Mouse (Mus musculus) testis, postnatal 10 days (tissue): ENCODE results near the gene Cd2bp2.
A peak's percentile ranks its signal among the peaks of the same experiment; 100 is the strongest.

Experiments used
- DNase-seq: peaks from one replicate; pipeline ENCODE4 v3.0.0; 2021; ENCODE audit warnings: low spot score

The Cd2bp2 gene

DNA sequence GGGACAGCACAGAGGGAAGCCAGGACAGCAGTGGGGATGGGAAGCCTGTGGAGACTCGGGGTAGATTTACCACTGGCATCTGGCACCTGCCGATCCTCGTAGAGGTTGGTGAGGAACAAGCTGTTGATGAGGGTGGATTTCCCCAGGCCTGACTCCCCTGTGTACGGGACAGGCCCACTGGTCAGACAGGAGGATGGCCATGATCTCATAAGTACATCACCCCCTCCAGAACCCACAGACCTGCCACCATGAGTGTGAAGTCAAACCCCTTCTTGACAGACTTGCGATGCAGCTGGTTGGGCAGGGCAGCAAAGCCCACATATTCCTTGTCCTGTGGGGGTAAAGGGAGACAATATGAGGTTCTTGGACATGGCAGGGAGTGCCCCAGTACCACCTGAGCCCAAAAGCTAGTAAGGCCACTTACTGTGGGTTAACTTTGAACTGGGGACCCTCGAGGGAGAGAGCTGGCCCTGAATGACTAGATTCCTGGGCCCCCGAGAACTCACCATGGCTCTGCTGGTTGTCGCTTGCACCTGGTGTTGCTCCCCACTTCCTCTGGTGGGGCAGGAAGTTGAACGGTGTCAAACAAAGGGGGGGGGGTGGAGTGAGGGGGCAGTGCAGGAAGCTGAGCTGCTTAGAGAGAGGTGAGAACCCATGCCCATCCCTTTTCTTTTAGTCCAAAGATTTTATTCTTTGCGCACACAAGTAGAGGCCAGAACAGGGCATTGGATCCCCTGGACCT lies 22.2 kb upstream of the Cd2bp2 start:
- no peak for DNase-seq

GRCm38 (mm10) chr7:127217475-127217874 lies 21.6 kb upstream of the Cd2bp2 start:
- no peak for DNase-seq

- no peak for DNase-seq
Observed at GRCm38 (mm10) chr7:127216307-127216706, 20.5 kb upstream of the Cd2bp2 start.

DNA sequence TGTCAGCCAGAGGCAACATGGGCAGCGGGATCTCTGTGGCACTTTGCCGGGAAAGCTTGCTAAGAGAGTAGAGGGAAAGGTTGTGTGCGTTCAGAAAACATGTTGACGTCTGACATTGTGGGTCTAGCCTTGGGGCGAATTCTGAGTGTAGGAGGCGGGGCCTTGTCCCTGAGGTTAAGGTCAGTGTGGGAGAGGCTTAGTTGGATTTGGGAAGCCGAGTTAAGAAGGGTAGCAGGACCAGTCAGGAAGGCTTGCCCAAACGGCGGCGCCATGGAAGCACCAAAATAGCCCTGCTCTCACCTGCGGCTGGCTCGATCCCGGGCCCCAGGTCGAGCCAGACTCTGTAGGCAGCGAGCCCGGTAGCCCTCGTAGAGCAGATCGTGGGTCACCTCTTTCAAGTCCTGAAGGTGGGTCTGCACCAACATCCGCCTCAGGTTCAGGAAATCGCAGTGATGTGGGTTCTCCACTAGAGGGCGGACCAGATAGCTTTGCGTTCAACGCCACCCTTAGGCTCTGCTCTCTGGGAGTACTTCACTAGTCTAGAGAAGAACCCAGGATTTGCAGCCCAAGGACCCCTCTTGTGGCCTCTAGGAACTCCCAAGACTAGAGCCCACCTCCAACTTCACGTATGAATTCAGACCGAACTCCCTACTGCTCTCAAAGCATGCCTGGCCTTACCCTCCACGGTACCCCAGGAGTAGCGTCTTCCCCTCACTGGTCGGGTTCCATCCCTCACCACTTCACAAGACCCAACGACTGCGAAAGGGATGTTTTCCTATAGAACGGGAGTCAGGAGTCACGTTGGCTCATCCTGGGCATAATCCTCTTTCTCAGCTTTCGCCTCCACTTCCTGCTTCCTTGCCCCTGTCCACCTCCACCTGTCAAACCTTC lies 19.4 kb upstream of the Cd2bp2 start:
- DNase-seq = peak; percentile 64

DNA sequence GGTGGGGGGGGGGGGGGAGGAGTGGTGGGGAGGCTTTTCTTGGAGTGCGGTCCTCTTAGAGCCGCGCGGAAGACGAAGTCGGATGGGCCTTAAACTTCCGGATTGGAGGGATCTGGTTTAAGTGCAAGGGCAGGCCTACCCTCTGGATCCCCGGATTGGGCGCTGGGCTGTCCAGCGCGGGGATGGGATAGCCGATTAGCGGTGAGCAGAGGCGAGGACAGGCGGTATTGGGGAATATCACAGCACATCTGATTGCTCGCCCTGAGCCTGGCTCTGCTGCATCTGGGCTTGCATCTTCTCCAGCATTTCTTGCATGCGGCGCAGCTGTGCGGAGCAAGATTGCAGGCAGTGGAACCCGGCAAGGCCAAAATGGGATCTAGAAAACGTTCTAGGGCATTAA lies 18.7 kb upstream of the Cd2bp2 start:
- no peak for DNase-seq

GRCm38 (mm10) chr7:127213930-127214329 lies 18.1 kb upstream of the Cd2bp2 start:
- no peak for DNase-seq

GRCm38 (mm10) chr7:127213485-127213884 lies 17.6 kb upstream of the Cd2bp2 start:
- peak; percentile 56 for DNase-seq

GRCm38 (mm10) chr7:127212432-127213250 lies 16.8 kb upstream of the Cd2bp2 start:
- DNase-seq = peak; percentile 60

DNA sequence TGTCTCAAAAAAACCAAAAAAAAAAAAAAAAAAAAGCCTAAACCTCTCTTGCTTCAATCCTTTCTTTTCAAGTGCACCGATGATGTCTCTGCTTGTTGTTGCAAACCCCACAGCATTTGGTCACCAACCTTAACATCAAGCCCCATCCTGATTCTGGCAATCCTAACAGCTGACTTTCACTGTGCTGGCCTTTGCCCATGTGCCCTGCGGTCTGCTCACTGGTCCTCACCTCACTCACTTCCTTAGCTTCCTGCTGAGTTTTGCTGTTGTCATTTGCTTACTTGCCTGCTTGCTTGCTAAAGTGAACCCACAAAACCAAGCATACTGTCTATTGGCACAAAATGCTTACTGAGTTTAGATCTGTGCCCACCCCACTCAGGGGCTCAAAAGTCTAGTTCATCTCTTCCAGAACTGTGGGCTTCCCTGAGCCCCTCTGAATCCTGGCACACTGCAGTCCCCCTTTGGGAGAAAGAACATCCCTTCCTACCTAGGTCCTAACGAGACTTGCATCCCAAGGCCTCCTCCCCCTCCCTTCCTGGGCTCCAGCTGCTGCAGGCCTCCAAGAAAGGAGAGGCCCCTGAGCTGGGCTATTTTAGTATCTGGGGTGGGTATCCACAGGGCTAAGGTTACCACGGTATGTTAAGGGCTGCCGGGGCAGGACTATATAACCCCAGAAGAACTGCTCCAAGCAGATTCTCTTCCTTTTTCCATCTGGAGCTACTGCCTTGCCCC lies 15.3 kb upstream of the Cd2bp2 start:
- no peak for DNase-seq

- DNase-seq = peak; percentile 38
Observed at GRCm38 (mm10) chr7:127210266-127210665, 14.4 kb upstream of the Cd2bp2 start.

DNA sequence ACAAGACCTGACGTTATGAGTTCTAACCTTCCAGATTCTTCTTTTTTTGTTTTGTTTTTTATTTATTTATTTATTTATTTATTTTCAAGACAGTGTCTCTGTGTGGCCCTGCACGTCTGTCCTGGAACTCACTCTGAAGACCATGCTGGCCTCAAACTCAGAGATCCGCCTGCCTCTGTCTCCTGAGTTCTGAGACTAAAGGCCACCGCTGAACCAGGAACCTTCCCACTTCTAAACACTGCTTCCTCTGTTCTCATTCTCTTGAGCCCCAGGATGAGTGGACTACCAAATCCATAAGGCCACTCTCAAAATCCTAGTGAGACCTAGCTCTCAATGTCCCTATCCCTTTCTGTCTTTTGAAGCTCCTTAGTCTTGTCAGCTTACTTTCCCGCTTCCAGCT lies 14.0 kb upstream of the Cd2bp2 start:
- no peak for DNase-seq

DNA sequence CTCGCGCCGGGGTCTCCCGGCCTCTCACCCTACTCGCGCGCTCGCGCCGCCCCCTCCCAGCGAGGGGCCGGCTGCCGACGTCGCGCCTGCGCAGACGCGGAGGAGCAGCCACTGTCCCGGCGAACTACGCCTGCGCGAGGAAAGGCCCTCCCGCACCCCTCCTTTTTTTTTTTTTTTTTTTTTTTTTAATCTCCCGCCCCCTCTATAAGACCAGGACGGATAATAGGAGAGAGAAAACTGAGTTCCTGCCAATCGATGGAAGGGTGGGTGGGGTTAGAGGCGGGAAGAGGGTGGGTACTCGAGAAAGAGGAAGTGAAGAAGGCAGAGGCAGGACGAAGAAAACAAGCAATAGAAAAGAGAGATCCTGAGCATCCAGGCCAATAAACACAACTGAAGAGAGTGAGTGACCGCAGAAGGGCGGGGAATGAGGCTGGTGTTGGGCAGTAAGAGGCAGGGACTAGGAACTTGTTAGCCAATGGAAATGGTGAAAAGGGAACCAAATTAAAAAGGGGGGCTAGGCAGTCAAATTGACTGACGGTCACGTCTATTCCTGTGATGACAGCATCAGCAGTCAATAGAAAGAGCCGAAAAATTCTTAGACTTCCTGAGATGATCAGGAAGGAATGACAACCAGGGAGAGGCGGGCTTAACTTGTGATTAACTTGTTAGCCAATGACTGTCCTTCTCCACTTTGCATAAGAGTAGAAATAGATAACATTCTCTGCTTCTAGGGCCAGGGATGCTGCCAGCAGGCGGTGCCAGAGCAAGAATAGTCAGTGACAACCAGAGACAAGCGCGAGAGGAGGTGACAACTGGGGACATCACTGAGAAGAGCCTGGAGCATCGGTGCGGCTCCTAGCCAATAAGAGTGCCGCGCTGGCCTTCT lies 12.9 kb upstream of the Cd2bp2 start, which contains the start of gene Mylpf:
TSS of gene Mylpf (plus strand) at position 338 of the 886 bp plus-strand sequence.
- peak; percentile 96 for DNase-seq

DNA sequence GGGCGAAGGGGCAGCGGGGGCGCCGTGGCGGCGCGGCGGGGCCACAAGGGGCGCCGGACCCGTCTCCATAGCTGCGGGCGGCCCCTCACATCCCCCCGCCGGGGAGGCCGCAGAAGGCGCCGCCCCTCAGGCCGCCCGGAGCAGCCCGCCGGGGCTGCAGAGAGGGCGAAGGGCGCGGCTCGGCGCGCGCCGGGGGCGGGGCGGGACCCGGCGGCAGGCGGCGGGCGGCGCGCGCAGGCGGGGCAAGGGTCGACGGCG lies 12.4 kb upstream of the Cd2bp2 start, which contains the start of gene Tbc1d10b:
TSS of gene Tbc1d10b (minus strand) at position 174 of the 258 bp plus-strand sequence.
- no peak for DNase-seq

- DNase-seq = peak; percentile 66
Observed at GRCm38 (mm10) chr7:127207374-127208294, 11.8 kb upstream of the Cd2bp2 start.

- no peak for DNase-seq
Observed at GRCm38 (mm10) chr7:127206606-127207005, 10.8 kb upstream of the Cd2bp2 start.

GRCm38 (mm10) chr7:127196484-127196883 lies 634 bp upstream of the Cd2bp2 start:
- no peak for DNase-seq

DNA sequence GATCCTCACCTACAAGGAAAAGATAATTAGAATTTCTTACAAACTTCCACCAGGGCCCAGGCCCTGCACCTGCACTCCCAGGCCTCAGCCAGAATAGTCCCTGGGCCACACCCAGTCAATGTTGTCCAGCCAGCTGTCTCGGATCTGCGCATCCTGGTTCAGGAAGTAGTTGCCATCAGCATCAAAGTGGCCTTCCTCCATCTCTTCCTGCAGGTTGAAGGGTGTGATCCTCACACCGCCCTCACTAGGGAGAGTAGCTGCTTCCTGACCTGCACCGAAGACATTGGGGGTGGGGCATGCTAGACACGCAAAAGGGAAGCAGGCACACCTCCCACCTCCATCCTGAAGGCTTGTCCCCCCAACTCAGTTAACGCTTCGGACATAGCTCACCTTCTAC lies 1.2 kb downstream of the Cd2bp2 start:
- peak; percentile 45 for DNase-seq

- DNase-seq = peak; percentile 40
Observed at GRCm38 (mm10) chr7:127194011-127194632, 1.7 kb downstream of the Cd2bp2 start.

GRCm38 (mm10) chr7:127192989-127193388 lies 2.9 kb downstream of the Cd2bp2 start:
- DNase-seq = no peak
